Mouse (Mus musculus): ENCODE data around the gene Fgf11.

DNA sequence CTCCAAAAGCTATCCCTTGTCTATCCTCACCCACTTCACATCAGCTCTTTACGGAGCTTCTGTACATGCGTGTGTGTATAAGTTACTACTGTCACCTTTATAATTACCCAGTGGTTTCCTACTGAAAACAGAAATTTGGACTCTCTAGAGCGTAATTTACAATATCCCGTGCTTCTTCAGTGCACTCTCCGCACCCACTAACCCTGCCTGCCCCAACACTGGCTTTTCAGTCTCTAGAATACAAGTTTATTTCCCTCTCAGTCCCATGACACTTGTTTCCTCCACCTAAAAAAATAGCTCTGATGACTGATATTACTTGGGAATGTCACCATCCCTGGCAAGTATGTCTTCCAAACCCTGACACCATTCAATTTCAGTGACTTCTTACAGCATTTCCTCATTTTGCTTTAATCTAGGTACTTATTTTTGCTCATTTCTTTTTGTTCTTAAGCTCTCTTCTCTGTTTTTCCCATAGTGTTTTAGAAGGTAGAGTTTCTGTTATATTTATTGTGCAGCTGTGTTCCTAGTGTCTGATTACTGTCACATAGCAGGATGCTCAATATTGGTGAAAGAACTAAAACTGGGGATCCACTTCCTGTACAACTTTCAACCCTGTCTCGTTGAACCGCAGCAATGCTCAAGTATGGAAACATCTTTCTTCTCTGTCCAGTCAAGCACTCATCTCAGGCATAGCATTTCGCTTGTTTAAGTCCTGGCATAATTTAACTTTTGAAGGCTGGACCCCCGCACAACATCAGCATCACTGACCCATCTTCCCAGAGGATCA lies 44.2 kb downstream of the Fgf11 start:
- TF ChIP-seq CTCF (IDR thresholded peaks at IDR 0.05; ENCODE audit: low read depth) (no peak), EP300 (IDR thresholded peaks at IDR 0.05; ENCODE audit: low read depth) (no peak)
